20 mouse cellular contexts compared by ENCODE assay signal in the genomic region with DNA sequence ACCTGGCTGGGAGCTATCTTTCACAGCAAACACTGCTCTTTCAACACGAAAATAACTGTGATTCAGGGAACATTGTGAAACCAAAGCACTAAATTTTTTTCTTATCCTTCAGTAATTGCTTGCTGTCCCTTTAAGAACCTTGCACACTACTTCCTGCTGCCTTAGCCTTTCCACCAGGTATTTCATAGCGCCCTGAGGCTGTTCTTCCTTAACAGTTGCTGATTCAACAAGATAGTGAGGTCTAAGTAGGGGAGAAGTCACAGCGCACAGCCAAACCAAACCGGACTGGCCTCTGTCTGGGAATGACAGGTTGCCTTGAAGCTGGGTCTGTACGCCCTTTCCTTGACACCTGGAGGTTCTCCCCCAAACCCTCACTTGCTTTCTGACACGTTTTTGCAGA.
DNase-seq lines count a peak whose midpoint lies in the region; ATAC-seq and TF ChIP-seq lines count a peak whose summit lies in the region.
"Had no signal": no experiment of that assay in that cellular context is flagged by ENCODE, and none has a peak within 500 bp of the region (broad histone marks: within the 10 kb centered on the region; RNA-seq: fewer than 3 reads in every experiment).

No protein-coding gene starts in this region.

- 56% methylated on average over 6 of the region's 6 CpGs for WGBS in heart, embryonic 13.5 days
- 44% methylated on average over 6 of the region's 6 CpGs for WGBS in intestine, embryonic 16.5 days
- 56% methylated on average over 6 of the region's 6 CpGs for WGBS in kidney, embryonic 15.5 days
- 53% methylated on average over 6 of the region's 6 CpGs for WGBS in stomach, embryonic 16.5 days
- WGBS in hindbrain, embryonic 12.5 days: 84% methylated on average over 6 of the region's 6 CpGs
- WGBS in midbrain, postnatal 0 days: 80% methylated on average over 6 of the region's 6 CpGs

- DNase-seq in heart, postnatal 4 days: no peak
- DNase-seq in left cerebral cortex, adult 18-20 months (ENCODE audit: low spot score in 2 of 2): no peak
- no peak for DNase-seq in midbrain, postnatal 0 days (ENCODE audit: low spot score)
- DNase-seq: adrenal gland, postnatal 10 days; cerebellum, adult 11 months; cerebellum, postnatal 25 days; layer of hippocampus, adult 9-11 months; lung, embryonic 14.5 days; spleen, adult 18-20 months had no signal

- peaks cover 46% of the 10 kb centered on the region for H3K36me3 ChIP-seq in heart, embryonic 13.5 days
- H3K36me3 ChIP-seq in intestine, embryonic 16.5 days (ENCODE audit: control insufficient read depth, insufficient read depth, low read length): 0 out of 2 replicates have a peak, but pooled peaks cover 7% of the 10 kb centered on the region
- H3K36me3 ChIP-seq in kidney, embryonic 15.5 days: peaks cover 43% of the 10 kb centered on the region
- H3K36me3 ChIP-seq in stomach, embryonic 16.5 days (ENCODE audit: control insufficient read depth, insufficient read depth, low read length): no peaks in the 10 kb centered on the region
- peaks cover 17% of the 10 kb centered on the region for H3K36me3 ChIP-seq in hindbrain, embryonic 12.5 days
- no peaks in the 10 kb centered on the region for H3K36me3 ChIP-seq in midbrain, postnatal 0 days (ENCODE audit: insufficient read depth, low read length)
- H3K36me3 ChIP-seq: heart, embryonic 15.5 days had no signal

- H3K4me1 ChIP-seq in heart, embryonic 13.5 days: peaks cover 71% of the 10 kb centered on the region
- peaks cover 57% of the 10 kb centered on the region for H3K4me1 ChIP-seq in intestine, embryonic 16.5 days (ENCODE audit: control insufficient read depth, insufficient read depth, low read length)
- peaks cover 85% of the 10 kb centered on the region for H3K4me1 ChIP-seq in kidney, embryonic 15.5 days
- H3K4me1 ChIP-seq in stomach, embryonic 16.5 days (ENCODE audit: control insufficient read depth, insufficient read depth, low read length): peaks cover 32% of the 10 kb centered on the region
- no peaks in the 10 kb centered on the region; the same call in none of the 2 replicates for H3K4me1 ChIP-seq in hindbrain, embryonic 12.5 days
- no peaks in the 10 kb centered on the region for H3K4me1 ChIP-seq in midbrain, postnatal 0 days (ENCODE audit: insufficient read depth, low read length)

- no peaks in the 10 kb centered on the region for H3K27me3 ChIP-seq in heart, embryonic 13.5 days (replicated peaks)
- H3K27me3 ChIP-seq in intestine, embryonic 16.5 days (replicated peaks; ENCODE audit: control insufficient read depth, insufficient read depth, low read length): no peaks in the 10 kb centered on the region
- no peaks in the 10 kb centered on the region for H3K27me3 ChIP-seq in kidney, embryonic 15.5 days
- H3K27me3 ChIP-seq in stomach, embryonic 16.5 days (ENCODE audit: control insufficient read depth, insufficient read depth, low read length): no peaks in the 10 kb centered on the region
- no peaks in the 10 kb centered on the region for H3K27me3 ChIP-seq in hindbrain, embryonic 12.5 days
- H3K27me3 ChIP-seq in midbrain, postnatal 0 days (ENCODE audit: insufficient read depth, low read length): no peaks in the 10 kb centered on the region
- H3K27me3 ChIP-seq: forebrain, embryonic 13.5 days; heart, embryonic 15.5 days; stomach, embryonic 15.5 days had no signal

- H3K4me2 ChIP-seq in heart, embryonic 13.5 days: no peak overlapping the region
- H3K4me2 ChIP-seq in intestine, embryonic 16.5 days (ENCODE audit: low read depth, low read length): no peak overlapping the region
- H3K4me2 ChIP-seq in kidney, embryonic 15.5 days: no peak overlapping the region
- H3K4me2 ChIP-seq in stomach, embryonic 16.5 days (ENCODE audit: low read depth, low read length): peak overlapping the region; percentile 11; the same call in 1 of the 2 replicates
- no peak overlapping the region for H3K4me2 ChIP-seq in hindbrain, embryonic 12.5 days (replicated peaks)
- H3K4me2 ChIP-seq in midbrain, postnatal 0 days (ENCODE audit: low read depth, low read length, poor library complexity, severe bottlenecking): no peak overlapping the region
- H3K4me2 ChIP-seq: forebrain, embryonic 13.5 days; heart, embryonic 15.5 days; liver, embryonic 11.5 days; lung, embryonic 14.5 days; stomach, embryonic 15.5 days had no signal

- no peak for TF ChIP-seq CTCF in midbrain, postnatal 0 days (IDR thresholded peaks at IDR 0.05)

- 0 out of 2 replicates have a peak overlapping the region, but pooled peaks have one; percentile 14 for H3K27ac ChIP-seq in heart, embryonic 13.5 days (replicated peaks)
- peak overlapping the region; percentile 81 for H3K27ac ChIP-seq in intestine, embryonic 16.5 days (ENCODE audit: low read length)
- H3K27ac ChIP-seq in kidney, embryonic 15.5 days: peak overlapping the region; percentile 55
- H3K27ac ChIP-seq in stomach, embryonic 16.5 days (ENCODE audit: low read length): peak overlapping the region; percentile 35
- H3K27ac ChIP-seq in hindbrain, embryonic 12.5 days: no peak overlapping the region
- H3K27ac ChIP-seq in midbrain, postnatal 0 days (ENCODE audit: low read depth, low read length): no peak overlapping the region
- H3K27ac ChIP-seq: forebrain, embryonic 13.5 days; heart, embryonic 15.5 days; stomach, embryonic 15.5 days had no signal

- H3K4me3 ChIP-seq in heart, embryonic 13.5 days: no peak overlapping the region
- no peak overlapping the region for H3K4me3 ChIP-seq in intestine, embryonic 16.5 days (ENCODE audit: low read length)
- H3K4me3 ChIP-seq in kidney, embryonic 15.5 days (replicated peaks): no peak overlapping the region
- no peak overlapping the region for H3K4me3 ChIP-seq in stomach, embryonic 16.5 days (replicated peaks; ENCODE audit: low read length)
- H3K4me3 ChIP-seq in hindbrain, embryonic 12.5 days: no peak overlapping the region
- no peak overlapping the region for H3K4me3 ChIP-seq in midbrain, postnatal 0 days (ENCODE audit: low read depth, low read length)
- H3K4me3 ChIP-seq: forebrain, embryonic 13.5 days; heart, embryonic 15.5 days; stomach, embryonic 15.5 days had no signal

- ATAC-seq in heart, embryonic 13.5 days (ENCODE audit: extremely low read depth, insufficient number of reproducible peaks, low FRiP score, low TSS enrichment): no peak
- ATAC-seq in intestine, embryonic 16.5 days: peak; percentile 88
- 0 out of 2 replicates have a peak, but pooled peaks have one; percentile 20 for ATAC-seq in kidney, embryonic 15.5 days (replicated peaks; ENCODE audit: low FRiP score)
- peak; percentile 22; the same call in 1 of the 2 replicates for ATAC-seq in stomach, embryonic 16.5 days (ENCODE audit: insufficient read depth, low FRiP score)
- ATAC-seq in hindbrain, embryonic 12.5 days (ENCODE audit: low FRiP score): no peak
- no peak for ATAC-seq in midbrain, postnatal 0 days (ENCODE audit: low FRiP score)
- ATAC-seq: forebrain, embryonic 13.5 days; inflammation-experienced regulatory T-cells, adult 6 months; midbrain, embryonic 16.5 days had no signal

- no peaks in the 10 kb centered on the region for H3K9me3 ChIP-seq in heart, embryonic 13.5 days
- H3K9me3 ChIP-seq in intestine, embryonic 16.5 days (ENCODE audit: control insufficient read depth, low read length): no peaks in the 10 kb centered on the region
- H3K9me3 ChIP-seq in kidney, embryonic 15.5 days (replicated peaks): no peaks in the 10 kb centered on the region
- H3K9me3 ChIP-seq in stomach, embryonic 16.5 days (replicated peaks; ENCODE audit: control insufficient read depth, low read length): no peaks in the 10 kb centered on the region
- H3K9me3 ChIP-seq in hindbrain, embryonic 12.5 days (replicated peaks): no peaks in the 10 kb centered on the region
- H3K9me3 ChIP-seq in midbrain, postnatal 0 days (ENCODE audit: low read length): no peaks in the 10 kb centered on the region
- H3K9me3 ChIP-seq: forebrain, embryonic 13.5 days; heart, embryonic 15.5 days; stomach, embryonic 15.5 days had no signal

- no peak overlapping the region for H3K9ac ChIP-seq in heart, embryonic 13.5 days
- H3K9ac ChIP-seq in intestine, embryonic 16.5 days (ENCODE audit: low read depth, low read length): no peak overlapping the region
- no peak overlapping the region for H3K9ac ChIP-seq in kidney, embryonic 15.5 days
- H3K9ac ChIP-seq in stomach, embryonic 16.5 days (ENCODE audit: low read length): no peak overlapping the region
- H3K9ac ChIP-seq in hindbrain, embryonic 12.5 days: no peak overlapping the region
- no peak overlapping the region for H3K9ac ChIP-seq in midbrain, postnatal 0 days (replicated peaks; ENCODE audit: low read length, poor library complexity, severe bottlenecking)
- H3K9ac ChIP-seq: forebrain, embryonic 13.5 days; heart, embryonic 15.5 days; lung, embryonic 14.5 days; stomach, embryonic 15.5 days had no signal

Comparison
In these comparisons a context has a peak if more than half of its experiments do, and no peak if none do; other contexts are left out.
1. ATAC-seq: peak in intestine, embryonic 16.5 days (single experiment), kidney, embryonic 15.5 days (single experiment) and stomach, embryonic 16.5 days (single experiment); none in heart, embryonic 13.5 days (single experiment), hindbrain, embryonic 12.5 days (single experiment) and midbrain, postnatal 0 days (single experiment).
2. H3K27ac ChIP-seq: peak in heart, embryonic 13.5 days (single experiment), intestine, embryonic 16.5 days (single experiment), kidney, embryonic 15.5 days (single experiment) and stomach, embryonic 16.5 days (single experiment); none in hindbrain, embryonic 12.5 days (single experiment) and midbrain, postnatal 0 days (single experiment).